Mouse (Mus musculus) right cerebral cortex, postnatal 36 days (tissue): ENCODE results near the gene Wdr83os.
"Not testable (repeated sequence)": the region's sequence is repeated elsewhere in the genome, so short reads cannot be mapped to it uniquely, and the experiment has no call there.

Experiments used
- DNase-seq, 2 experiments: peaks; one replicate each; pipeline ENCODE4 v3.0.0; 2022; ENCODE audit warnings: low spot score in 2 of 2, mixed read lengths in 1 of 2

Wdr83os gene

GRCm38 (mm10) chr8:85119052-85119981, 38.8 kb downstream of the Wdr83os start:
- peak; percentile 79 to 80 for DNase-seq

DNA sequence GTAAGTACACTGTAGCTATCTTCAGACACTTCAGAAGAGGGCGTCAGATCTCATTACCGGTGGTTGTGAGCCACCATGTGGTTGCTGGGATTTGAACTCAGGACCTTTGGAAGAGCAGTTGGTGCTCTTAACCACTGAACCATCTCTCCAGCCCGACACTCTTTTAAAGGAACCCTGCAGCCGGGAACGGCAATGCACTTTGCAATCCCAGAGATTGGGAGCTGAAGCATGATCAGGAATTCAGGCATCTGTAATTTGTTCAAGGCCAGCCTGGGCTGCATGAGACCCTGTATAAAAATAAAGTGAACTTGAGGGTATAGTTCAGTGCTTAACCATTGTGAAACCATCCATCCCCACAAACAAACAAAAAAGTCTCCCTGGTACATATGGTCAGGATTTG, 39.7 kb downstream of the Wdr83os start:
- DNase-seq = not testable (repeated sequence)

GRCm38 (mm10) chr8:85122995-85123394, 42.5 kb downstream of the Wdr83os start, which contains the start of gene Zfp791:
Gene Zfp791, minus strand, starts transcription at chr8:85123095.
- no peak for DNase-seq

- no peak for DNase-seq
Observed at GRCm38 (mm10) chr8:85123691-85124090, 43.2 kb downstream of the Wdr83os start.
